Mouse (Mus musculus): Measurements from ENCODE around the gene Zscan4-ps3. TPM values are rescaled to one million over a fixed set of nuclear protein-coding genes. Genes with fewer than 3 reads are reported as not detected.
"Not testable (repeated sequence)": the region's sequence is repeated elsewhere in the genome, so short reads cannot be mapped to it uniquely, and the experiment has no call there.

Zscan4-ps3 gene
- not detected in 2 replicates for polyA plus RNA-seq (2012; rRNA removed)

DNA sequence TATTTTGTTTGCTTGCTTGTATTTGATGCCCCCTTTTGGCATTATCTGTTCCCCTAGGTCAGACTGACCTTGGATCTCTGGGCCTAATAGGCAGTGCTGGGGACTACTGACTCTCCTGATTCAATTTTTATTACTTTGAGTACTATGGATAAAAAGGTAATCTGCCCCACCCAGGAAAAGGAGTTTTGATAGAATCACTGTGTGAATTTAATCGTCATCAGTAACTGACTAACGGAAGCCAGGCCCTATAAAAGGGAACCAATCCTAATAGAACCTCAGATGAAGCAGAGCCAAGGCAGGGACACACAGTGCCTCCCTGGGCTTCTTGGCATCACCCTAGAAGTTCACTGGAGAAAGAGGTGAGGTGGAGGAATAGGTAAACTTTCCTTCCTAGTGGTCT is at the start of gene Zscan4-ps3:
TSS of gene Zscan4-ps3 (plus strand) at position 301 of the 400 bp plus-strand sequence.
- 68% methylated on average over 2 of the region's 2 CpGs for WGBS
- not testable (repeated sequence) for H3K4me3 ChIP-seq (replicated peaks; ENCODE audit: extremely low read depth, low read depth, low read length); DNase-seq; H3K4me1 ChIP-seq (ENCODE audit: control insufficient read depth, insufficient read depth, low read length)

DNA sequence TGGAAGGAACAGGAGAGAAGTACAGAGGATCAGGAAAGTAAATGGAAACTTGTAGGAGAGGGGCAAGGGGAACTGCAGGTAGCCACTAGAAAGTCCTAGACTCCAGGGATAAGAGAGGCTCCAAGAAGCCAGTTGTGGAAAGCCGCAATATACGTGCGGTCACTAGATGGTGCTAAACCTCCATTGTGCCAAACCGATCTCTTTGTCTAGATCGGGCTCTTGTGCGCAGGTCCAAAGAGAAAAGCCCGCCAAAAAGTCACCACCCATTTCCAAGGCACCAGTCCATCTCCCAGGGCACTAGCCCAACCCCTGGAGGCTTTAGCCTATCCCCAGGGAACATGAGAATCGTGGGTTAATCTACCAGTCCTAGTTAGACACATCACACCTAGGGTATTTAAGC is 8.0 kb downstream of the Zscan4-ps3 start:
- DNase-seq; H3K4me1 ChIP-seq (ENCODE audit: control insufficient read depth, insufficient read depth, low read length); H3K4me3 ChIP-seq (replicated peaks; ENCODE audit: extremely low read depth, low read depth, low read length): not testable (repeated sequence)
- 14% methylated on average over 8 of the region's 8 CpGs for WGBS

Other genes starting within 250 kb of the Zscan4-ps3 start
- gene Zscan4f, start 211.4 kb upstream of the Zscan4-ps3 start, polyA plus RNA-seq (2012; rRNA removed), result not detected in 2 replicates
- not detected in 2 replicates for gene Zscan4-ps2, start 95.0 kb upstream of the Zscan4-ps3 start, polyA plus RNA-seq (2012; rRNA removed)
- not detected in 2 replicates for gene Vmn1r72, start 70.8 kb downstream of the Zscan4-ps3 start, polyA plus RNA-seq (2012; rRNA removed)
- gene Vmn1r73, start 121.0 kb downstream of the Zscan4-ps3 start, polyA plus RNA-seq (2012; rRNA removed), result not detected in 2 replicates
- gene Vmn1r74, start 224.7 kb downstream of the Zscan4-ps3 start, polyA plus RNA-seq (2012; rRNA removed), result not detected in 2 replicates